ENCODE assay signal across 15 mouse cellular contexts in genomic region chr10:67965251-67965986, GRCm38 (mm10). TPM values are rescaled to one million over a fixed set of nuclear protein-coding genes. Genes with fewer than 3 reads are reported as not detected.
DNase-seq lines count a peak whose midpoint lies in the region; ATAC-seq lines count a peak whose summit lies in the region.
"Had no signal": no experiment of that assay in that cellular context is flagged by ENCODE, and none has a peak within 500 bp of the region (broad histone marks: within the 10 kb centered on the region; RNA-seq: fewer than 3 reads in every experiment).

No protein-coding gene starts in this region.

- 77% methylated on average over 4 of the region's 4 CpGs for WGBS in hindbrain, embryonic 15.5 days
- WGBS in hindbrain, embryonic 14.5 days = 73% methylated on average over 4 of the region's 4 CpGs
- WGBS in neural tube, embryonic 12.5 days = 78% methylated on average over 4 of the region's 4 CpGs
- 89% methylated on average over 4 of the region's 4 CpGs for WGBS in embryonic facial prominence, embryonic 10.5 days
- 97% methylated on average over 4 of the region's 4 CpGs for WGBS in macrophage (ENCODE audit: missing documents)

- H3K9ac ChIP-seq in hindbrain, embryonic 15.5 days = no peak overlapping the region
- H3K9ac ChIP-seq in hindbrain, embryonic 14.5 days = no peak overlapping the region
- H3K9ac ChIP-seq in neural tube, embryonic 12.5 days = no peak overlapping the region
- H3K9ac ChIP-seq: forebrain, embryonic 15.5 days; heart, embryonic 13.5 days had no signal

- H3K9me3 ChIP-seq in hindbrain, embryonic 15.5 days = no peaks in the 10 kb centered on the region
- H3K9me3 ChIP-seq in hindbrain, embryonic 14.5 days (ENCODE audit: control insufficient read depth, low read length) = no peaks in the 10 kb centered on the region
- no peaks in the 10 kb centered on the region for H3K9me3 ChIP-seq in neural tube, embryonic 12.5 days
- H3K9me3 ChIP-seq in embryonic facial prominence, embryonic 10.5 days = no peaks in the 10 kb centered on the region
- H3K9me3 ChIP-seq: forebrain, embryonic 15.5 days; heart, embryonic 13.5 days; megakaryocyte, embryonic 14.5 days had no signal

- 0 out of 2 replicates have a peak overlapping the region, but pooled peaks have one; percentile 20 for H3K27ac ChIP-seq in hindbrain, embryonic 15.5 days (replicated peaks)
- H3K27ac ChIP-seq in hindbrain, embryonic 14.5 days = no peak overlapping the region
- no peak overlapping the region for H3K27ac ChIP-seq in neural tube, embryonic 12.5 days
- H3K27ac ChIP-seq in embryonic facial prominence, embryonic 10.5 days (replicated peaks) = peak overlapping the region; percentile 57
- peak overlapping the region; percentile 80 for H3K27ac ChIP-seq in macrophage
- H3K27ac ChIP-seq: forebrain, embryonic 15.5 days; heart, embryonic 13.5 days had no signal

- H3K4me1 ChIP-seq in hindbrain, embryonic 15.5 days (replicated peaks) = no peaks in the 10 kb centered on the region
- 0 out of 2 replicates have a peak, but pooled peaks cover 2% of the 10 kb centered on the region for H3K4me1 ChIP-seq in hindbrain, embryonic 14.5 days (replicated peaks; ENCODE audit: control insufficient read depth, insufficient read depth, low read length)
- peaks cover 14% of the 10 kb centered on the region; the same call in 1 of the 2 replicates for H3K4me1 ChIP-seq in neural tube, embryonic 12.5 days
- peaks cover 5% of the 10 kb centered on the region; the same call in 1 of the 2 replicates for H3K4me1 ChIP-seq in embryonic facial prominence, embryonic 10.5 days
- H3K4me1 ChIP-seq: heart, embryonic 13.5 days; megakaryocyte, embryonic 14.5 days had no signal

- H3K79me2 ChIP-seq in macrophage (ENCODE audit: inconsistent target) = no peaks in the 10 kb centered on the region

- H3K36me3 ChIP-seq in hindbrain, embryonic 15.5 days = no peaks in the 10 kb centered on the region
- no peaks in the 10 kb centered on the region for H3K36me3 ChIP-seq in hindbrain, embryonic 14.5 days (replicated peaks; ENCODE audit: control insufficient read depth, insufficient read depth)
- H3K36me3 ChIP-seq in neural tube, embryonic 12.5 days = no peaks in the 10 kb centered on the region
- H3K36me3 ChIP-seq in embryonic facial prominence, embryonic 10.5 days (replicated peaks) = no peaks in the 10 kb centered on the region
- H3K36me3 ChIP-seq in macrophage (ENCODE audit: inconsistent target) = no peaks in the 10 kb centered on the region
- H3K36me3 ChIP-seq: forebrain, embryonic 15.5 days; heart, embryonic 13.5 days had no signal

- no peak overlapping the region for H3K4me3 ChIP-seq in hindbrain, embryonic 15.5 days
- H3K4me3 ChIP-seq in hindbrain, embryonic 14.5 days (replicated peaks; ENCODE audit: low read length) = no peak overlapping the region
- H3K4me3 ChIP-seq in neural tube, embryonic 12.5 days = no peak overlapping the region
- no peak overlapping the region for H3K4me3 ChIP-seq in embryonic facial prominence, embryonic 10.5 days
- H3K4me3 ChIP-seq in macrophage (ENCODE audit: inconsistent target) = no peak overlapping the region
- H3K4me3 ChIP-seq: forebrain, embryonic 15.5 days; heart, embryonic 13.5 days; megakaryocyte, embryonic 14.5 days had no signal

- H3K27me3 ChIP-seq in hindbrain, embryonic 15.5 days = no peaks in the 10 kb centered on the region
- no peaks in the 10 kb centered on the region for H3K27me3 ChIP-seq in hindbrain, embryonic 14.5 days (ENCODE audit: control insufficient read depth, insufficient read depth, low read length)
- no peaks in the 10 kb centered on the region for H3K27me3 ChIP-seq in neural tube, embryonic 12.5 days (replicated peaks)
- 0 out of 2 replicates have a peak, but pooled peaks cover 11% of the 10 kb centered on the region for H3K27me3 ChIP-seq in embryonic facial prominence, embryonic 10.5 days (replicated peaks; ENCODE audit: low read depth, poor library complexity, severe bottlenecking)
- H3K27me3 ChIP-seq: forebrain, embryonic 15.5 days; heart, embryonic 13.5 days had no signal

- no peak for DNase-seq in hindbrain, embryonic 14.5 days (ENCODE audit: low spot score)
- DNase-seq in neural tube, embryonic 10.5 days (ENCODE audit: extremely low spot score, low spot score) = no peak
- no peak for DNase-seq in embryonic facial prominence, embryonic 10.5 days (ENCODE audit: low spot score)
- no peak for DNase-seq in gastrocnemius, postnatal 14 days
- DNase-seq: cerebellum, adult 18-20 months; gastrocnemius, postnatal 36 days; retina, postnatal 1 day had no signal

- ATAC-seq in hindbrain, embryonic 15.5 days (ENCODE audit: low FRiP score, low read depth) = no peak
- no peak for ATAC-seq in hindbrain, embryonic 14.5 days (ENCODE audit: low FRiP score)
- ATAC-seq in neural tube, embryonic 12.5 days (ENCODE audit: low FRiP score, low read depth) = 0 out of 2 replicates have a peak, but pooled peaks have one; percentile 21
- ATAC-seq: forebrain, embryonic 15.5 days; intestine, postnatal 0 days had no signal

- no peak overlapping the region for H3K4me2 ChIP-seq in hindbrain, embryonic 15.5 days
- no peak overlapping the region for H3K4me2 ChIP-seq in hindbrain, embryonic 14.5 days (replicated peaks)
- H3K4me2 ChIP-seq in neural tube, embryonic 12.5 days (replicated peaks) = no peak overlapping the region
- H3K4me2 ChIP-seq: forebrain, embryonic 15.5 days; heart, embryonic 13.5 days; liver, embryonic 11.5 days had no signal

- intact Hi-C loops in gastrocnemius, postnatal 14 days (cut with DNase I; ENCODE audit: low total_unique reads) = no loop called here

RNA-seq across cellular contexts. Expression of gene Rtkn2, which starts 14.0 kb away (rescaled TPM):
- 4.3 and 5.6 TPM in 2 replicates for polyA plus RNA-seq in hindbrain, embryonic 15.5 days (2015; fragmentation: Nextera tagmentation; extraction: Ambion mirVana)
- polyA plus RNA-seq in hindbrain, embryonic 14.5 days (2014; fragmentation: Nextera tagmentation; extraction: Ambion mirVana) = 3.4 and 5.1 TPM in 2 replicates
- 12.0 and 12.8 TPM in 2 replicates for polyA plus RNA-seq in neural tube, embryonic 12.5 days (2016; fragmentation: Nextera tagmentation; extraction: Ambion mirVana)
- polyA plus RNA-seq in embryonic facial prominence, embryonic 10.5 days (2016; fragmentation: Nextera tagmentation; extraction: Ambion mirVana) = 11.7 and 12.8 TPM in 2 replicates
- total RNA-seq in macrophage (2018; cell fraction: chromatin; rRNA removed) = 1 to 10 TPM in 1 of 26 experiments, under 1 TPM in 10, not detected in 15; 0.16 to 1.3 (median 0.44) TPM
- under 1 TPM in 15 of 26 experiments, not detected in 11; 0.04 to 0.29 (median 0.09) TPM for total RNA-seq in macrophage (2018; cell fraction: cytosol; rRNA removed)
- total RNA-seq in macrophage (2018; cell fraction: nucleus; rRNA removed) = under 1 TPM in 9 of 26 experiments, not detected in 17; 0.12 to 0.64 (median 0.33) TPM
- polyA plus RNA-seq in macrophage (2018) = 0.13 to 0.22 TPM (median 0.14 TPM) in 3 replicates
- total RNA-seq in gastrocnemius, postnatal 14 days (2021) = 1 to 10 TPM; 1.1 to 1.8 TPM

RNA-seq across cellular contexts. Expression of gene Zfp365, which starts 53.0 kb away (rescaled TPM):
- polyA plus RNA-seq in hindbrain, embryonic 15.5 days (2015; fragmentation: Nextera tagmentation; extraction: Ambion mirVana) = 6.0 and 6.1 TPM in 2 replicates
- 4.3 and 5.2 TPM in 2 replicates for polyA plus RNA-seq in hindbrain, embryonic 14.5 days (2014; fragmentation: Nextera tagmentation; extraction: Ambion mirVana)
- 1.2 and 1.6 TPM in 2 replicates for polyA plus RNA-seq in neural tube, embryonic 12.5 days (2016; fragmentation: Nextera tagmentation; extraction: Ambion mirVana)
- polyA plus RNA-seq in embryonic facial prominence, embryonic 10.5 days (2016; fragmentation: Nextera tagmentation; extraction: Ambion mirVana) = 2.1 and 2.2 TPM in 2 replicates
- total RNA-seq in macrophage (2018; cell fraction: chromatin; rRNA removed) = 1 to 10 TPM in 1 of 26 experiments, under 1 TPM in 1, not detected in 24; 0.46 to 1.6 TPM
- under 1 TPM in 20 of 26 experiments, not detected in 6; 0.03 to 0.55 (median 0.07) TPM for total RNA-seq in macrophage (2018; cell fraction: cytosol; rRNA removed)
- total RNA-seq in macrophage (2018; cell fraction: nucleus; rRNA removed) = 1 to 10 TPM in 1 of 26 experiments, under 1 TPM in 3, not detected in 22; 0.12 to 1.6 (median 0.16) TPM
- polyA plus RNA-seq in macrophage (2018) = 0.06 to 0.33 TPM in 2 of 3 replicates, not detected in the other
- under 1 TPM; 0.33 to 0.41 TPM for total RNA-seq in gastrocnemius, postnatal 14 days (2021)

Comparison
In these comparisons a context has a peak if more than half of its experiments do, and no peak if none do; other contexts are left out.
1. H3K27ac ChIP-seq: peak in hindbrain, embryonic 15.5 days (single experiment), embryonic facial prominence, embryonic 10.5 days (single experiment) and macrophage (single experiment); none in hindbrain, embryonic 14.5 days (single experiment) and neural tube, embryonic 12.5 days (single experiment).